Mouse (Mus musculus) adrenal gland, adult 2 months (tissue): ENCODE measurements around the gene Arhgap9. TPM values are rescaled to one million over a fixed set of nuclear protein-coding genes. Genes with fewer than 3 reads are reported as not detected.
A peak's percentile ranks its signal among the peaks of the same experiment; 100 is the strongest.

Experiments
- DNase-seq: peaks from one replicate; pipeline ENCODE4 v3.0.0; 2021
- long read RNA-seq: library from polyadenylated mRNA; stranded (forward); transcript quantifications from one replicate; pipeline ENCODE4 v2.0.0, GENCODE M21; 2021
- polyA plus RNA-seq: library from polyadenylated mRNA; depleted of rRNA; stranded (reverse); fragments of >200 nt; gene quantifications from 2 replicates; pipeline ENCODE4 v1.2.3, GENCODE M21; 2012; rRNA removed
- total RNA-seq, 2 experiments: library from RNA; stranded (reverse); gene quantifications; 2 replicates each; pipeline ENCODE4 v1.2.3; 2021

Arhgap9 gene
- total RNA-seq (1 to 10 TPM; 1.9 to 2.7 TPM), polyA plus RNA-seq (2.7 and 3.7 TPM in 2 replicates)
- long read RNA-seq, partial matches to known transcripts: 0 of 1 reads
- long read RNA-seq, other reads (novel, unspliced or antisense): 1 of 1 reads

DNA sequence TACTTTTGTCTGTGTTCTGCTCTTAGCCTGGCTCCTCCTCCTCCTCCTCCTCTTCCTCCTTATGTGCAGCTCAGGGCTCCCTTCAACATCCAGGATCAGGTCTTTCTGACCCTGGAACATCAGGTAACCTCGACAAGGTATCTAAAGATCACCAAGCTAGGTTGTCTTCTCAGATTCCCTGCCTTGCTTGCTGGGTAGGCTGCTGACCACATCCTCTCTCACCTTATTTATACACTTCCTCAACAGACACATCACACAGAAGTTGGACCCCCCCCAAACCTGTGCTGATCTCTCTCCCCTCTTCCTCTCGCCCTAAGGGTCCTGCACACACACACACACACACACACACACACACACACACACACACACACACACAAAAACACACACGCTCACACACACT lies at the start of gene Arhgap9:
Arhgap9 (plus strand) TSS at position 344 of the 400 bp plus-strand sequence.
- no peak for DNase-seq

DNA sequence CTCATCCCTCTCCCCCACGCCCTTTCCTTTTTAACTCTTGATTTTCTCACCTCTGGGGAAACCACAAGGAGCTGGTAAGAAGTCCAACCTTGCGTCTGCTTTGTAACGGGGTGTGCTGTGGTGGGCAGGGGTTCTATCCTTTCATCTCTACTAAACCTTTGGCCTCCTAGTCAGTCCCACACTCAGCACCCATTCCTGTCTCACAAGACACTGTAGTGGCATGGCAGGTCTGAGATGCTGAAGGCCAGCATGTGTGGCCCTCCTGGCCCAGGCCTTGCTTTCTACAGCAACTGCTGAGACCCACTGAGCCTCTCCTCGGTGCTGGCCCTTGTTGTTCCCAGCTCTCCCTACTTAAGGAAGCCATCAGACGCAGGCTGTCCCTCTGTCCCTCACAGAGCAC lies 49.4 kb upstream of the Arhgap9 start:
- DNase-seq: no peak

DNA sequence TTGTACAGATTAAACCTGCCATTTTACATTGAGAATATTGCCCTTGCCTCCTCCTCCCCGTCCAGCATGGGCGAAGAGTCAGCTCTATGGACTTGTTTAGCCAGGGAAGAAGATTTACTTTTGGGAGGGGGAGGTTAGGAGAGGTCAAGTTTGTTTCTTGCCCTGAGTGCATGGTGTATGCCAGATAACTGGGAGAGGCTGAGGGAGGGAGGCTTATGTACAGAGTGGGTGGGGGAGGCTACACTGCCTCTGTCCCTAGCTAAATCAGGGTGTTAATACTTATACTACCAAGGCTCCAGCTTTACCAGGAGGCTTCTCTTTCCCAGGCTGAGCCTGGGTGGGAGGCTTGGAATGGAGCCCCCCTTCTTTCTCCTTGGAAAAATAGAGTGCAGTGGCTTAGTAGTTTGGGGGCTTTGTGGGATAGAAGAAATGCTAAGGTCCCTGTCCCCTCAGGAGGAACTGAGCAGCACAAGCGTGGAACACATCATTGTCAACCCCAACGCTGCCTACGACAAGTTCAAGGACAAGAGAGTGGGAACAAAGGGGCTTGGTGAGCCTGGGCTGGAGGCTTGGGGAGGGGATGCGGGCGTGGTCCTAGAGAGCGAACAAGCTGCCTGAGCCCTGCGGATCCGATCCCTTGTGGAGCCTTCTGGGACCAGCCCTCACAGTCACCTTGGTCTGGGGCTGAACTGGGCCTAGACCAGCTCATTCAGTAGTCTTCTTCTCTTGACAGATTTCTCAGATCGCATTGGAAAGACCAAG lies 47.3 kb upstream of the Arhgap9 start:
- no peak for DNase-seq

DNA sequence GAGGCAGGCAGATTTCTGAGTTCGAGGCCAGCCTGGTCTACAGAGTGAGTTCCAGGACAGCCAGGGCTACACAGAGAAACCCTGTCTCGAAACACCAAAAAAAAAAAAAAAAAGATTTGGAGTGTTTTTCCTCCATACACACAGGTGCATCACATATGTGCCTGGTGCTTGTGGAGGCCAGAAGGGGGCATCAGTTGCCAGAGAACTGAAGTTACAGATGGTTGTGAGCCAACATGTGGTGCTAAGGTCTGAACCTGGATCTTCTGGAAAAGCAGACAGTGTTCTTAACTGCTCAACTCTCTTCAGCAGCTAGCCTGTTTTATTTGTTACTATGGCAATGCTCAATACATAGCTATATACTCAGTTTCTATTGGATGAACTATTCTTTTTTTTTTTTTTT lies 42.0 kb upstream of the Arhgap9 start:
- DNase-seq: no peak

- DNase-seq: peak; percentile 13
Measured at GRCm38 (mm10) chr10:127281316-127281715, 40.4 kb upstream of the Arhgap9 start.

DNA sequence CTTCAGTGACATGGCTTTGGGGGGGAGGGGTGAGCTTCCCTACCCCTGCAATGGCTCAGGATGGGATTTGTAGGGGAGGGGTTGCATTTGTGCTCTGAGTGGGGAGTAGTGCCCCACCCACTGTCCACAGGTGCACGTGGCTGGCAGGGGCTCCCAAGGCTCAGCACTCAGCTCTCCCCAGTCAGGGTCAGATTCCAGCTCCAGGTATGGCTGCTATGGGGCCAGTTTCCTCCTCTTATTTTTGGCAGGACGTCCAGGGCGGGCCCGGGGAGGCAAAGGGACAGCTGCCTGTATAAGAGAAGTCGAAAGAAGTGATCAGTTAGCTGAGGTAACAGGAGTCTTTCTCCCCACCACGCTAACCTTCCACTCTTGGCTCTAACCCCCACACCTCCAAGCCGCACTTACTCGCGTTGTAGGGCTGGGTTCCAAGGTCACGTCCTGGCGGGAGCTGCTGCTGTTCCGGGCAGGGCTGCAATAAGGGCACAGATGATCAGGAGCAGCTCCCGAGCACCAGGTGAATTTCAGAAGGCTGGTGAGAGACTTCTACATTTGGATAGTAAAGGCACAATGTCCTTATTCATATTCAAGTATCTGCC lies 39.0 kb upstream of the Arhgap9 start:
- peak; percentile 60 for DNase-seq

DNA sequence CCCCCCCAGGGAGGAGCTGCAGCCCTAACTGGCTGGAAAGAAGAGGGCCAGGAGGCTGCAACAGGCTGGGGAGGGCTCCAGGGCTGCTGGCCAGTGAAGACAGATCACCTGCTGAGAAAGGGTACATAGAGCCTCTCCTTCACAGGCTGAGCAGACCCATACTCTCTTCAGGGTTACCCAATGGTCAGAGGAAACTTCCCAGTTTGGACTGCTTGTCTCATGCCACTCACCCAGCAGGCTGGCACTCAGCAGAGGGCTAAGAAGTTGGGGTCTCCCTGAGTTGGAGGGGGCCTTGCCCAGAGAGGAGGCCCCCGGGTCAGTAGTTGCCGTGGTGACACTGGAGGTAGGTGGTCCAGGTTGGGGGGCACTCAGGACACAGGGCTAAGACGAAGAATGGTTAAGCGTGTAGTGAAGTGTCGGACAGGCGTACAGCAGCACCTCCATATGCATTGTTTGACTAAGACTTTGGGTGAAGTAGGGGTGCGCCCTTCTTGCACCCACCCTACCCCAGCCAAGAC lies 37.6 kb upstream of the Arhgap9 start:
- DNase-seq: no peak

DNA sequence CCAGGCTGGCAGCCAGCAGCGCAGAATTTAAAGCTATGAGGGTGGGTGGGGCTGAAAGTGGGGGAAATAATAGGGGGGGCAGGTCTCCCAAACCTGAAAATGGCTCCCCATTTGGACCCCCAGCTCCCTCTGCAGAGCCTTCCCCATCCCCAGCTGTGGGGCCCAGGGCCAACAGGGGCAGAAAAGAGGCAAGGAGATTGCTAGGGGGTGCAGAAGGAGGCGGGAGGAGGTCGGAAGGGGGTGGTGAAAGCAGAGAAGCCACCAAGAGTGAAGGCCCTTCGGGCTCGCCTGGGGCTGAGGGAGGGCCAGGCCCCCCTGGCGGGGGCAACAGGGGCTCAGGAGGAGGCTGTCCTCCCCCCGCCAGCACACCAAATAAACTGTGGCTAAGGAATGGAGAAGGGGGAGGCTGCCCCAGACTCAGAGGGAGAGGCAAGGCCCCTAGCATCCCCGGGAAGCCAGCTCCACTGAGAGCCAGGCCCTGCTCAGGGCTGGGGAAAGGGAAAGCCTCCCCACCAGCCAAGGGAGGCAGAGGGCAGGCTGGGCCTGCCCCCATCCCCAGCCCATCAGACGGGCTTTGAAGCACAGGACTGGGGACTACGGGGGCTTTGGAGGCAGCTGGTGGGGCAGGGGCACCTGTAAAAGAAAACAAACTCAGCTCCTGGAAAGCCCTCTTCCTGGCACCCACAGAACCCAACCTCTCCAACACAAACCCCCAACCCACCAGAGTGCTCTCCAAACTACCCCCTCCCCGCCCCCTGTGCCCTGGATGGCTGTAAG lies 36.9 kb upstream of the Arhgap9 start:
- no peak for DNase-seq

- peak; percentile 11 for DNase-seq
Measured at GRCm38 (mm10) chr10:127285644-127286043, 36.1 kb upstream of the Arhgap9 start.

DNA sequence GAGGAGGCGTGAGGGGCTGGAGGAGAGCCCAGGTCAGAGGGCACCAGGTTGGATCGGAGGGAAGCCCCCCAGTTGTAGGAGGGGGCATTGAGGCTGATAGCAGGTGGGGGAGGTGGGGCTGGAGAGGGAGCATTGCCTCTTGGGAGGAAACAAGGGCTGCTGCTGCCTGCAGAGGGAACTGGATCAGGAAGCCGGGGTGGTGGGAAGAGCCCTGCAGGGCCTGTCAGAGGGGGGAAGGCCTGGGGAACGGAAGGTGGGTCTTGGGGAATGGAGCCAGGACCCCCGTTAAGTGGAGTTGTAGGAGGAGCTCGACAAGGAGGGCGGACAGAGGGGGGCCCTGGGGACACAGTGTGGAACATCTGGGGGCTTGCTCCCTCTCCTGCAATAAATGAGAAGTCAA lies 35.6 kb upstream of the Arhgap9 start:
- peak; percentile 20 for DNase-seq

DNA sequence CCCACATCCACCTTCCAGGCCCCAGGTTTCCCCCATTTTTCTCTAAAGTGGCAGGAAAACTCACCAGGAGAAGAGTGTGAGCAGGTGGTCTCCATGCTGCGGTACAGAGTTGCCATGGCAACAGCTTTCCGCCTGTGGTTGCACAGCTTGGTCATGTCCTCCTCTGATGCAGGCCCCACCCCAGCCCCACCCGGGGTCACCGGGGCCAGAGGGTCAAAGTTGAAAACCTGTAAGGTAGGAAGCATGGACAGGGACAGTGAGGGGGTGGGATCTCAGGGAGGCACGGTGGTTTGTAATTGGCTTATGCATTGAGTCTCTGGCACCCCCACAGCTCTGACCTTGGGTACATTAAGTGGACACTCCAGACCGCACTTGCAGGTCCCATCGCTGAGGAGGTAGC lies 35.0 kb upstream of the Arhgap9 start:
- peak; percentile 19 for DNase-seq

- DNase-seq: peak; percentile 18
Measured at GRCm38 (mm10) chr10:127287271-127287935, 34.4 kb upstream of the Arhgap9 start.

- peak; percentile 41 for DNase-seq
Measured at GRCm38 (mm10) chr10:127287936-127288293, 33.8 kb upstream of the Arhgap9 start.

DNA sequence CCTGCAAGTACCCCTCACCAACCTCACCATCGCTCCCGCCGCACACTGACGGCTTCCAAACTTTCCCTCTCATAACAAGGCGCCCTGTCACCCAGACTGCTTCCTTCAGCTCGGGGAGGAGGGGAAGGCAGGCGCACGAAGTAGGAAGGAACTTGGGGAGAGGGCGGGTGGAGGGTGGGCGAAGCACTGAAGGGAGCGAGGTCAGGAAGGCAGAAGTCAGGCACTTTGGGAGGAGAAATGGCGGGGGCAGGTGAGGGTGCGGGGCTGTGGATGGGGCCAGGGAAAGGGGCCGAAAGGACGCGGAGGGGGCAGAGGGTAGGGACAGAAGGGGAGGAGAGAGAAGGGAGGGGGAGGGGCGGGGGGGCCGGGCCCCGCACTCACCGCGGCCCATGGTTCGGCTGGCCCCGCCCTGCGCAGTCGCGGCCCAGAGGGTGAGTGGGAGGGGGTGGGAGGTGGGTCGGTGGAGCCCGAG lies 33.4 kb upstream of the Arhgap9 start:
- no peak for DNase-seq

DNA sequence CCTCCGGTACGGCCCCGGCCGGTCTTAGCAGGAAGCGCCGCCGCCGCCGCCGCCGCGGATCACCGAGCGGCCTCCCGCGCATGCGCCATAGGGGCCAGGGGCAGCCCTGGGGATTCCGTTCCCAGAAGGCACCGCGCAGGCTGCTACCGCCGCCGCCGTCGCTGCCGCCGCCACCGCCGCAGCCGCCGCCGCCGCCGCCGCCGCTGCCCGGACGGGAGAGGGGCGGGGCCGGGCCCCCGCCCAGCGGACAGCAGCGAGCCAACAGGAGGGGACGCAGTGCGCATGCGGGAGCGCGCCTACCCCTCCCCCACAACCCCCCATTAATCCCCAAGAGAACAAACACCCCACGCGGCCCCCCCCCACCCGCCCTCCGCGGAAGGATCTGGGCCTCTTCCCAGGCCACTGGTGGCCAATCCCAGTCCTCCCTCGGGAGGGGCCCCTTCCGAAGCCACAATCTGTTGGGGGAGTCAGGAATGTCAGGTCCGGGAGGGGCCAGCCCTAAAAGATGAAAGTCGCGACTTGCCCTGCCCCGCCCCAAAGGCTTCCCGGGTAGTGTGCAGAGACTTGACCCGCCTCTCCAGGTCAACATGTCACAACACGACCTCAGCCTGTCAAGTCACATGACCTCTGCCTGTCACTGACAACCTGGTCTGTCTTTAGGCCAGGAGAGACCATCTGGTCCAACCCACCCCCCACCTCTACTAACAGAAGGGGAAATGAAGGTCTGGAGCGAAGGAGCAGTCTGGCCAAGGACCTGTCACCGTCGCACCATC lies 32.8 kb upstream of the Arhgap9 start, which contains the start of gene Mbd6:
Mbd6 (minus strand) TSS at position 219 of the 773 bp plus-strand sequence.
- DNase-seq: peak; percentile 93

DNA sequence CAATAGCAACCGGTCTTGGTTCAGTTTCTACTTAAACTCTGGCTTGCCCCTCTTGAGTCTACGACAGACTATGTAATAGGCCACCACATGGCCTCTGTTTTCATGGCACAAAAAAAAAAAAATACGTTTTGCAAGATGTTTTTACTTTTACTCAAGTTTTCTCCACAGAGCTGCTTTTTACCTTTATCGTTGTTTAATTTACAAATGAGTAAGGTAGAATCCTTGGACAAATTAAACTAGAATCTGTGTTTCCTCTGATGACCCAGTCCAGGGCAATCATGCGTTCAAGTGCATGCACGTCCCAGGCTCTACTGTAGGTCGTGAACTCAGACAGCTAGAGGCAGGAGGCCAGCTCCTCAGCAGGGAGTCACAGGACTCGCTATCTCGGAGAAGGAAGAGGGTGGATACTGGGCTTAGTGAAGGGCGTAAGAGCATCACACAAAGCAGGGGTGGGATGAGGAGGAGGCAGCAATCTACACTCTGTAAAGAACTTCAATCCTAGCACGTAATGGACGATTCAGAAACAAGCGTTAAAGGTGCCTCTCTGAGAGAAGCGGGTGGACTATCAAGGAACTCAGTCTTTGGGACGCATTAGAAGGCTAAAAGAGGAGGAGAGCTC lies 32.1 kb upstream of the Arhgap9 start:
- DNase-seq: peak; percentile 70

- DNase-seq: peak; percentile 100
Measured at GRCm38 (mm10) chr10:127290307-127290929, 31.3 kb upstream of the Arhgap9 start.

DNA sequence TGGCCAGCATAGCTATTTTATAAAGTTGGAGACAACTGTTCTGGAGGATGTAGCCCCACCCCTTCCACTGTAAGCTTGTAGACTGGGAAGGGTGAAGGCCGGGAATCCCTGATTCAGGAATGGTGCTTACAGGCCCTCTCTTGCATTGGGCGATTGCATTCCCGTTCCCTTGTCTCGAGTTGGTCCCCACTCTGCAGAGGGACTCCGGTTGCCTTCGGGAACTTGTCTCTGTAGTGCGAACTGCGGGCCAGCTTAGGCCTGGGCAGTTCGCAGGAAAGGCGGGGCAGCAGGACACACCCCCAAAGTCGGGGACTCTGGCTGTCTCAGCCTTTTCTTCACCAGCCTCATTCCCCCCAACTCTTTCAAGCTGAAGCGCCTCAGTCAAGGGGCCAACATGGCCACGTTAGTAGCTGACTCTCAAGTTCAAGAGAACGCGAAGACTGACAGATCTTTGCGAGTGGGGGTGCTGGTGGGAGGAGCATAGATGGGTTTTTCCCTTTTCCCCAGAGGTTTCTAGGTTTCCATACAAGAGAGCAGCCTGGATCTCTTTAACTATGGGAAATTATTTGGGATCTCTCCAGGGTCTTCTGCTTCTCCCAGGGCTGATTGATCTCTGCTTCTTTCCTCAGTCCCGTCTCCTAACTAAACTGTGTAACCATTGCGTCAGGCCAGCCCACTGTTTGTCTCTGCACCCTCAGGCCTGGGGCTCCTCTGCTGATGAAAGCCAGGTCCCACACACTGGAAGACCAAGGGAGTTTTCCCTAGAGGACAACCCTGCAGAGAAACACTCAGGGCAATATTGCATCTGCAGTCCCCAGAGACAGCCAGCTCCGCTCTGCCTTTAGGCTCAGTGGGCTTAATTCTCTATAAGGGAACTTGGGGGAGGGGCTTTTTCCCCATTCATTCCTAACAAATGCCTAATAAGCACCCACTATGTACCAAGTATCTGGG lies 30.6 kb upstream of the Arhgap9 start:
- DNase-seq: peak; percentile 84
